Mouse (Mus musculus) layer of hippocampus, adult 9-10 months (tissue): ENCODE data around the gene Osbpl11.
"Not testable (repeated sequence)": the region's sequence is repeated elsewhere in the genome, so short reads cannot be mapped to it uniquely, and the experiment has no call there.

ENCODE experiments used
- DNase-seq: peaks from one replicate; pipeline ENCODE4 v3.0.0; 2022; ENCODE audit warnings: low spot score

Gene Osbpl11

GRCm38 (mm10) chr16:33184901-33185260 is at the start of gene Osbpl11:
Gene Osbpl11 (plus strand): TSS chr16:33185071.
- DNase-seq: peak; percentile 96

- no peak for DNase-seq
Measured at GRCm38 (mm10) chr16:33135167-33135566, 49.7 kb upstream of the Osbpl11 start.

GRCm38 (mm10) chr16:33139061-33139460 is 45.8 kb upstream of the Osbpl11 start:
- not testable (repeated sequence) for DNase-seq

GRCm38 (mm10) chr16:33141758-33142280 is 43.1 kb upstream of the Osbpl11 start:
- no peak for DNase-seq

GRCm38 (mm10) chr16:33143452-33143851 is 41.4 kb upstream of the Osbpl11 start:
- DNase-seq: no peak

- DNase-seq: no peak
Measured at GRCm38 (mm10) chr16:33146185-33146584, 38.7 kb upstream of the Osbpl11 start.

GRCm38 (mm10) chr16:33148135-33148534 is 36.7 kb upstream of the Osbpl11 start:
- DNase-seq: no peak

GRCm38 (mm10) chr16:33150875-33151274 is 34.0 kb upstream of the Osbpl11 start:
- not testable (repeated sequence) for DNase-seq

- DNase-seq: peak; percentile 48
Measured at GRCm38 (mm10) chr16:33151558-33151957, 33.3 kb upstream of the Osbpl11 start.

GRCm38 (mm10) chr16:33154992-33155391 is 29.9 kb upstream of the Osbpl11 start:
- DNase-seq: no peak

GRCm38 (mm10) chr16:33158006-33158405 is 26.9 kb upstream of the Osbpl11 start:
- DNase-seq: no peak

- no peak for DNase-seq
Measured at GRCm38 (mm10) chr16:33158590-33159071, 26.2 kb upstream of the Osbpl11 start.

GRCm38 (mm10) chr16:33159363-33159762 is 25.5 kb upstream of the Osbpl11 start:
- no peak for DNase-seq

GRCm38 (mm10) chr16:33163330-33164090 is 21.4 kb upstream of the Osbpl11 start:
- no peak for DNase-seq

GRCm38 (mm10) chr16:33166284-33166683 is 18.6 kb upstream of the Osbpl11 start:
- DNase-seq: not testable (repeated sequence)

- DNase-seq: no peak
Measured at GRCm38 (mm10) chr16:33167537-33167936, 17.3 kb upstream of the Osbpl11 start.

- DNase-seq: no peak
Measured at GRCm38 (mm10) chr16:33169471-33170034, 15.3 kb upstream of the Osbpl11 start.

GRCm38 (mm10) chr16:33170716-33171587 is 13.9 kb upstream of the Osbpl11 start:
- no peak for DNase-seq

GRCm38 (mm10) chr16:33171800-33172199 is 13.1 kb upstream of the Osbpl11 start:
- no peak for DNase-seq

GRCm38 (mm10) chr16:33173151-33173550 is 11.7 kb upstream of the Osbpl11 start:
- no peak for DNase-seq

GRCm38 (mm10) chr16:33174695-33175094 is 10.2 kb upstream of the Osbpl11 start:
- no peak for DNase-seq

- not testable (repeated sequence) for DNase-seq
Measured at GRCm38 (mm10) chr16:33176831-33177230, 8.0 kb upstream of the Osbpl11 start.
